Mouse (Mus musculus) left cerebral cortex, adult 2 months (tissue): ENCODE measurements around the gene Rsrc1. TPM values are rescaled to one million over a fixed set of nuclear protein-coding genes. Genes with fewer than 3 reads are reported as not detected.
"Not testable (repeated sequence)": the region's sequence is repeated elsewhere in the genome, so short reads cannot be mapped to it uniquely, and the experiment has no call there.

Source experiments
- DNase-seq, 2 experiments: peaks; one replicate each; pipeline ENCODE4 v3.0.0; 2021 to 2022; ENCODE audit warnings: low spot score in 2 of 2, mixed read lengths in 1 of 2; ENCODE audit errors: extremely low spot score in 1 of 2
- H3K27ac ChIP-seq: fragments of 200-600 bp; 2 replicates; pipeline ENCODE4 v1.8.1; 2022
- H3K4me3 ChIP-seq: fragments of 200-600 bp; 2 replicates; pipeline ENCODE4 v1.8.1; 2022
- CTCF ChIP-seq: fragments of 200-600 bp; IDR thresholded peaks from 2 replicates; pipeline ENCODE4 v1.8.1; 2022; ENCODE audit warnings: antibody characterized with exemption, mild to moderate bottlenecking, moderate library complexity
- intact Hi-C: fragments of 180-260 bp; cut with DNase I; formaldehyde crosslinking; loops from one replicate; pipeline ENCODE4 v1.15.1; 2025
- total RNA-seq, 2 experiments: library from RNA; stranded (reverse); gene quantifications; 2 replicates each; pipeline ENCODE4 v1.2.3; 2021

The Rsrc1 gene
- total RNA-seq, 2 experiments from 2014 or later = 36.3 to 37.2 TPM

GRCm38 (mm10) chr3:66986287-66986560 lies 5.0 kb downstream of the Rsrc1 start:
- TF ChIP-seq CTCF = no peak
- intact Hi-C loops = loop anchor here (5.0 to 10.0 kb wide), 2 partner anchors 359 to 574 kb away; no protein-coding TSS in a partner anchor
- Histone ChIP-seq H3K4me3 (peak overlapping the region; percentile 61), H3K27ac (peak overlapping the region; percentile 7; the same call in 1 of the 2 replicates)
- DNase-seq = no peak

GRCm38 (mm10) chr3:66996820-66997219 lies 15.6 kb downstream of the Rsrc1 start:
- DNase-seq = no peak
- no peak overlapping the region for H3K4me3 ChIP-seq

GRCm38 (mm10) chr3:67036387-67037062 lies 55.3 kb downstream of the Rsrc1 start:
- no peak overlapping the region for H3K27ac ChIP-seq
- intact Hi-C loops = no loop called here
- H3K4me3 ChIP-seq = no peak overlapping the region
- no peak for TF ChIP-seq CTCF
- no peak for DNase-seq

More at GRCm38 (mm10) chr3:66996820-66997219, 15.6 kb downstream of the Rsrc1 start:
- no peak for TF ChIP-seq CTCF
- intact Hi-C loops = no loop called here
- no peak overlapping the region for H3K27ac ChIP-seq

GRCm38 (mm10) chr3:67059755-67060154 lies 78.6 kb downstream of the Rsrc1 start:
- no peak overlapping the region for H3K27ac ChIP-seq
- intact Hi-C loops = no loop called here
- TF ChIP-seq CTCF = no peak

GRCm38 (mm10) chr3:67070575-67071488 lies 89.6 kb downstream of the Rsrc1 start:
- H3K27ac ChIP-seq = no peak overlapping the region
- no peak for TF ChIP-seq CTCF

More at GRCm38 (mm10) chr3:67059755-67060154, 78.6 kb downstream of the Rsrc1 start:
- no peak for DNase-seq
- no peak overlapping the region for H3K4me3 ChIP-seq

GRCm38 (mm10) chr3:67073653-67074052 lies 92.5 kb downstream of the Rsrc1 start:
- intact Hi-C loops, H3K4me3 ChIP-seq, H3K27ac ChIP-seq, DNase-seq: not testable (repeated sequence)

More at GRCm38 (mm10) chr3:67070575-67071488, 89.6 kb downstream of the Rsrc1 start:
- intact Hi-C loops = no loop called here
- no peak overlapping the region for H3K4me3 ChIP-seq
- DNase-seq = no peak

- intact Hi-C loops = no loop called here
- no peak overlapping the region for H3K4me3 ChIP-seq
- DNase-seq = no peak
- no peak for TF ChIP-seq CTCF
- H3K27ac ChIP-seq = no peak overlapping the region
These were observed 94.3 kb downstream of the Rsrc1 start for GRCm38 (mm10) chr3:67075484-67075883.

GRCm38 (mm10) chr3:67084742-67085141 lies 103.6 kb downstream of the Rsrc1 start:
- intact Hi-C loops = no loop called here
- H3K27ac ChIP-seq = no peak overlapping the region
- DNase-seq = no peak
- H3K4me3 ChIP-seq = no peak overlapping the region
- no peak for TF ChIP-seq CTCF

GRCm38 (mm10) chr3:67108428-67108827 lies 127.2 kb downstream of the Rsrc1 start:
- no peak overlapping the region for H3K27ac ChIP-seq
- no peak for DNase-seq
- intact Hi-C loops = no loop called here

GRCm38 (mm10) chr3:67116317-67116716 lies 135.1 kb downstream of the Rsrc1 start:
- no peak overlapping the region for H3K4me3 ChIP-seq
- intact Hi-C loops = no loop called here
- DNase-seq = no peak

More at GRCm38 (mm10) chr3:67108428-67108827, 127.2 kb downstream of the Rsrc1 start:
- no peak for TF ChIP-seq CTCF
- no peak overlapping the region for H3K4me3 ChIP-seq

GRCm38 (mm10) chr3:67132521-67132920 lies 151.3 kb downstream of the Rsrc1 start:
- TF ChIP-seq CTCF = no peak; the same call in 1 of the 2 replicates
- DNase-seq = no peak
- Histone ChIP-seq H3K4me3 (no peak overlapping the region), H3K27ac (no peak overlapping the region)
- intact Hi-C loops = no loop called here

More at GRCm38 (mm10) chr3:67116317-67116716, 135.1 kb downstream of the Rsrc1 start:
- TF ChIP-seq CTCF = no peak
- no peak overlapping the region for H3K27ac ChIP-seq

- TF ChIP-seq CTCF = no peak
- Histone ChIP-seq H3K4me3 (no peak overlapping the region), H3K27ac (no peak overlapping the region)
- intact Hi-C loops = no loop called here
- DNase-seq = no peak
These were observed 154.7 kb downstream of the Rsrc1 start for GRCm38 (mm10) chr3:67135749-67136375.
